Mouse (Mus musculus): ENCODE measurements around the gene Usp47. TPM values are rescaled to one million over a fixed set of nuclear protein-coding genes. Genes with fewer than 3 reads are reported as not detected.

Gene Usp47
- polyA plus RNA-seq, 1 experiment = 6.7 TPM

- no peak for TF ChIP-seq GATA1 (IDR thresholded peaks at IDR 0.05; ENCODE audit: low read length)
These were observed 105.5 kb downstream of the Usp47 start for GRCm38 (mm10) chr7:112128810-112129209.

GRCm38 (mm10) chr7:112129851-112130250 is 106.5 kb downstream of the Usp47 start:
- no peak for TF ChIP-seq GATA1 (IDR thresholded peaks at IDR 0.05; ENCODE audit: low read length)

GRCm38 (mm10) chr7:112130660-112131059 is 107.4 kb downstream of the Usp47 start:
- TF ChIP-seq GATA1 (IDR thresholded peaks at IDR 0.05; ENCODE audit: low read length) = no peak

- no peak for TF ChIP-seq GATA1 (IDR thresholded peaks at IDR 0.05; ENCODE audit: low read length)
These were observed 108.7 kb downstream of the Usp47 start for GRCm38 (mm10) chr7:112132005-112132404.

- TF ChIP-seq GATA1 (IDR thresholded peaks at IDR 0.05; ENCODE audit: low read length) = no peak
These were observed 110.0 kb downstream of the Usp47 start for GRCm38 (mm10) chr7:112133277-112133676.

- TF ChIP-seq GATA1 (IDR thresholded peaks at IDR 0.05; ENCODE audit: low read length) = no peak
These were observed 111.9 kb downstream of the Usp47 start for GRCm38 (mm10) chr7:112135161-112135560.

- no peak for TF ChIP-seq GATA1 (IDR thresholded peaks at IDR 0.05; ENCODE audit: low read length)
These were observed 113.2 kb downstream of the Usp47 start for GRCm38 (mm10) chr7:112136537-112136936.

GRCm38 (mm10) chr7:112138168-112138508 is 114.8 kb downstream of the Usp47 start:
- no peak for TF ChIP-seq GATA1 (IDR thresholded peaks at IDR 0.05; ENCODE audit: low read length)

GRCm38 (mm10) chr7:112138509-112139405 is 115.5 kb downstream of the Usp47 start:
- TF ChIP-seq GATA1 (IDR thresholded peaks at IDR 0.05; ENCODE audit: low read length) = no peak

GRCm38 (mm10) chr7:112140725-112141124 is 117.4 kb downstream of the Usp47 start:
- no peak for TF ChIP-seq GATA1 (IDR thresholded peaks at IDR 0.05; ENCODE audit: low read length)

- TF ChIP-seq GATA1 (IDR thresholded peaks at IDR 0.05; ENCODE audit: low read length) = no peak
These were observed 119.3 kb downstream of the Usp47 start for GRCm38 (mm10) chr7:112142616-112143015.

- TF ChIP-seq GATA1 (IDR thresholded peaks at IDR 0.05; ENCODE audit: low read length) = no peak
These were observed 119.8 kb downstream of the Usp47 start for GRCm38 (mm10) chr7:112143090-112143500.

GRCm38 (mm10) chr7:112143978-112144377 is 120.7 kb downstream of the Usp47 start:
- no peak for TF ChIP-seq GATA1 (IDR thresholded peaks at IDR 0.05; ENCODE audit: low read length)

GRCm38 (mm10) chr7:112144646-112145179 is 121.4 kb downstream of the Usp47 start:
- TF ChIP-seq GATA1 (IDR thresholded peaks at IDR 0.05; ENCODE audit: low read length) = no peak

- no peak for TF ChIP-seq GATA1 (IDR thresholded peaks at IDR 0.05; ENCODE audit: low read length)
These were observed 124.7 kb downstream of the Usp47 start for GRCm38 (mm10) chr7:112147979-112148378.

GRCm38 (mm10) chr7:112149113-112149512 is 125.8 kb downstream of the Usp47 start:
- TF ChIP-seq GATA1 (IDR thresholded peaks at IDR 0.05; ENCODE audit: low read length) = no peak

GRCm38 (mm10) chr7:112154445-112154844 is 131.1 kb downstream of the Usp47 start:
- TF ChIP-seq GATA1 (IDR thresholded peaks at IDR 0.05; ENCODE audit: low read length) = no peak

All from G1E-ER4 (cell line).